Mouse (Mus musculus) lung, postnatal 25 days (tissue): ENCODE measurements at regions not wholly inside any gene's neighbourhood (a gene's known extent, or its start where the extent isn't known, plus 50 kb on each side); places are given as distances from the start of the nearest gene placed in this dataset.
A peak's percentile ranks its signal among the peaks of the same experiment; 100 is the strongest.

Source experiments
- DNase-seq: peaks from one replicate; pipeline ENCODE4 v3.0.0; 2022; ENCODE audit warnings: low spot score

DNA sequence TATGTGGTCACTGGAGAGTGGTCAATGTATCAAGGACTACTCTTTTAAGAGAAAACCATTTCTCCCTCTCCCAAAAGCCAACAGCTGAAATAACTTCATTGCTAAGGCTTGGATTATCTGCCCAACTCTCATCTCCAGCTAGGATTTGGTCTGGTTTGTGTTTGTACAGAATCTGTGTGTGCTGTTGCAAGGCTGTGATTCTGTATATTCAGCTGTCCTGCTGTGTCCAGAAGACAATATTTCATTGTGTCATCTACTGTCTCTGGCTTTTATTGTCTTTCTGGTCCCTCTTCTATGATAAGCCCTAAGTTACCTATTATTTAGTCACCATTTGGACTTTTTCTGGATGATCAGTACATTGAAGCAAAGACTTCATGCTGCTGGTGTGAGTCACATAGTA lies 110.9 kb downstream of the Cenpc1 start:
- DNase-seq = no peak

- peak; percentile 24 for DNase-seq
Observed at GRCm38 (mm10) chr5:85936667-85937314, 128.6 kb downstream of the Cenpc1 start.

GRCm38 (mm10) chr5:85918288-85918687 lies 147.1 kb downstream of the Cenpc1 start:
- no peak for DNase-seq

GRCm38 (mm10) chr5:85915000-85915399 lies 150.4 kb downstream of the Cenpc1 start:
- DNase-seq = no peak

DNA sequence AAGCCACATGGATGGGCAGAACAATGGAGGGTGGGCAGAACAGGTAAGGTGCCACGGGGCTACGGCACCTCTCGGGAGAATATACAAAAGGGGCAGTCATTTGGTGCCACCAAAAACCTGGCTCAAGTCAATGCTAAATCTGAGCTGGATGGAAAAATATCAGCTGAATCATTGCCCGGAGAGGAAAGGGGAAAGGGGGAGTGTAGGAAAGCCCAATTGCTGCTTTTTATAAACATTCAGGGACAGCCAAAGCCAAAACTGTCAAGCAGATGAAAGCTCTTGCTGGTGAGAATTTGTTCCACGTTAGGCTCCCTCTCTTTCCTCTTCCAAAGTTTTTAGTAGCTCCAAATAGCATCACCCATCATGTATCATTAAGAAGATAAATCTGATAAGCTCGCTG lies 168.9 kb downstream of the Cenpc1 start:
- DNase-seq = no peak

DNA sequence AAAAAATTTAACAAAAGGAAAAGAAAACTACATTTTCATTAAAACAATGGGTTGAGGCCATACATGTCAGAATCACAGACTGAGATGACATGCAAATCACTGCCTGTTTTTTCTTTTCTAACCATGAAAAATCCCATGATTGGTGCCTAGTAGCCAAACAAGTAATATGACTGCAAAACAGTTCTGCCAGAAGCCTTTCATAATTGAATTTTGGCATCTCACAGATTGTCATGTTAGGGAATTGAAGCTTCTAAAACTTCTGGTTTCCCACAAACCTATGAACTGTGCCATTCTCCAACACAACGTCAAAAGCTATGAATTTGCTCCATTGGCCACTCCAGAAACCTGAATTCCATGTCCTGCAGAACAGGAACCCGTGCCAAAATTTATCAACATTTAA lies 169.6 kb downstream of the Cenpc1 start:
- DNase-seq = no peak

- no peak for DNase-seq
Observed at GRCm38 (mm10) chr5:85870311-85870710, 195.1 kb downstream of the Cenpc1 start.

GRCm38 (mm10) chr5:85832556-85832955 lies 232.8 kb downstream of the Cenpc1 start:
- no peak for DNase-seq

- no peak for DNase-seq
Observed at GRCm38 (mm10) chr5:85795531-85796197, 269.7 kb downstream of the Cenpc1 start.

GRCm38 (mm10) chr5:85793148-85793547 lies 272.2 kb downstream of the Cenpc1 start:
- DNase-seq = no peak

DNA sequence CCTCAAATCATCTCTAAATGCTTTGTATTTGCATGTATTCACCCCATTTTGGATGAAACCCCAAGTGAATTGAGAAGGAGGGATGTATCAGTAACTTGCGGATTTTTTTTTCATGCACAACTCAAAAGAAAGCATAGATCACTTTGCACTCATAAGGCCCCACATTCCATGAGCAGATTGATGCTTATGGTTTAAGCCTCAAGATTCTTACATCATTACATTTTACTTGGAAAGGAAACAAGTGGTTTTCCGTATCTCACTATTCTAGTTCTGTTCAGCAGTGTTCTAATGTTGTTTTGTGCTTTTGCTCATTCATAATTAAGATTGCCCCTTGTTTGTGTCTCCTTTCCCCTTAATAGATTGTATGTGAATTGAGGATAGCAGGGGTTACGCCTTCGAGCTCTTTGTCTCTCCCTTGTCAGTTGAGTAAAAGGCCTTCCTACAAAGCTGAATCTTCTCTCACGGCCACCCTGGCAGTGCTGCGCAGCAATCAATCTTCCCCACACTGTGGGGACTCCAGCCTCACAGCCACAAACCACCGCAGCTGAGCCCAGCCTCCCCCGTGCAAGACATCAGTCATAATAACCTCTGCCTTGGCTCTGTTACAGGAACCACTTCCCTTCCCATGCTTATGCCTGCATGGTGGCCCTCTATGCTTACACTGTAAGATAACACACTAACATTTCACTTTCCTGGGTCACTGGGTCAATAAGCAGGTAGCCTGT lies 284.5 kb downstream of the Cenpc1 start:
- DNase-seq = no peak

DNA sequence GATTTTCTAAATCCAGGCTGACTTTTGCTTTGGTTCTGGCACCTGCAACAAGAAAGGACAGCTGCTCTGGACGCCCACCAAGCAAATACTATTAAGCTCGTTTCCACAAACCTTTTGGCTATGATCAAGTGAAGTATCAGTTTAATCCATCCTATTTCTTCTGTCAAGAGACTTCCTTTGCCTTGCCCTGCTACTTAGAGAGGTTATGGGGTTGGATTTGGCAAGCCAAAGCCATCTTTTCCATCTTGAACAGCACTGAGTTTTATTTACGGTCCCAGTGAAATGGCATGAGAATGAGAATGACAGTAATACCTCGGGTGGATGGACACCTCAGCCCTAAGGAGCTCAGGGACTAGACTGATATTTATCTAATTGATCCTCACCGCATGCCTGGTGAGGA lies 285.4 kb downstream of the Cenpc1 start:
- DNase-seq = no peak

DNA sequence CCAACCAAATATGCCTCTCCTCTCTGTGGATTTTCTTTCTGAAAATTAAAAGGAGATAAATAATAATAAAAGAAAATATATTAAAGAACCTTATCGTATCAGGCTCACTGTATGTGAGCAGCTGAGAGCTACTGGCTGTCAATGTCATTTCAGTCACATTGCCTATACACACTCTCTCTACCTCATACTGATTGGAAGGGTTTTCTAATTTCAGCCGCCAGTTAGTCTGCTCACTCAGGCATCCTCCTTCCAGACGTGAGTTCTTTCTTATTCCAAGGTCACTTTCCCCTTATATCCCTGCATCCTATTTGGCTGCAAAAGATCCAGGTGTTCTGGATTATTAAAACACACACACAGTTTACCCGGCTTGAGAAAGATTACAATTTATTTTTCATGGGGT lies 286.2 kb downstream of the Cenpc1 start:
- no peak for DNase-seq

DNA sequence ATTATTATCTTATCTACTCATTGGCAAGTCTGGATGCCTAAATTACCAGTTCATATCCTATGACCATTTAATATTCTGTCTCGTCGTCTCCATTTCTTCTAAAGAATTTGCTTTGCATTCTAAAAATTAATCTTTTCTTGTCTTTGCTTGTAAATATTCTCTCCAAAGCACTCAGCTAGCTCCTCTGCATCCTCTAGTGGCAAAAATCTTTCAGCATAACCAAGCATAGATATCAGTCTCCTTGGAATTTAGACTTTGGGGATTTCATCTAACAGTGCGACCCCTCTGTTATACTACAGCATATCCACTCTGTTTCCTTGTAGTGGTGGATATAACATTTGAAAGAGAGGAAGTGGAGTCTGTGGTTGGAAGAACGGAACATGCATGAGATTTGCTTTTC lies 292.7 kb downstream of the Cenpc1 start:
- no peak for DNase-seq

DNA sequence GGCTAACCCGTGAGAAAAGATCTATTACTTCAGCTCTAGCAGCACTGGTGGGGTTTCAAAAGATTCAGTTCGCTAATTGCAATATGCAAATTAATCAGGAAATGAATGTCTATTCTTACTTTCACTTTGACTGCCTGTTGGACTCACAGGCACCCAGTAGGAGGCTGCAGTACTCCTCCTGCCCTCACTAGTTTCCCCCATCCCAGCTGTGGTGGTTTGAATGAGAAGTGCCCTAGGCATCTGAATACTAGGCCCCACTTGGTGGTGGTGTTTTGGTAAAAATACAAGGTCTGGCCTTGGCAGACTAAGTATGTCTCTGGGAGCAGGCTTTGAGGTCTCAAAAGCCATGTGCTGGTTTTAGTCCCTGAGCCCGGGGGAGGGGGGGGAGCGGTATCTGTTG lies 293.3 kb downstream of the Cenpc1 start:
- DNase-seq = no peak

DNA sequence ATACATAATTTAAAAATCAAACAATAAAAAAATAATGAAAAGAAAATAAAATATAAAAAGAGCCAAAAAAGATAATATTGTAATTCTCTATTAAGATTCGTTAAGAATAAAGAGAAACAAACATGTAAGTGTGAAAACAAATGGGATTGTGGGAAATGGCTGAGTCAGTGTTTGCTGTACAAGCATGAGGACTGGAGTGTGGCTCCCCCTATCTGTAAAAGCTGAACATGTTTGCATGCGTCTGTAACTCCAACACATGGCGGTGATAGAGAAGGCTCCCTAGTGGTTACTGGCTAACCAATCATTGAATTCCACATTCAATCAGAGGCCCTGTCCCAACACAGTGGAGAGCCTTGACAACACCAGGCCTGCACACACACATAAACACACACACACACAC lies 298.2 kb downstream of the Cenpc1 start:
- DNase-seq = no peak

DNA sequence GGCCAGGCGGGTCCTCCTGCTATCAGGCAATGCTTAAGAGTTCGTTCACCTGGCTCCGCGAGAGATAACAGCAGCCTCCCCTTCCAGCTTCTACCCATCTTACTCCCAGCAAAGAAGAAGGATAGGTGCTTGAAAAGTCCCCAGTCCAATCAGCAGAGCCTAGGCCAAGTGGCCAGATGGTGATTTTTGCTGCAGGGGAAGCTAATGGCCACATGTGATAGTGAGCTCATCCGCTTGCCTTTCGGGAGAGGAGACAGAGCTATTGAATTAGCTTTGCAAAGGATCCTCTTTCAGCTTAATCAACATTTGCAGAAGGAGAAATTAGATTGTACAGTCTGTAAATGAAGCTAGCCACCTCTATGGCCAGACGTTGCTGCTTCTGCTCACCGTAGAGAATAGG lies 308.7 kb downstream of the Cenpc1 start:
- no peak for DNase-seq

DNA sequence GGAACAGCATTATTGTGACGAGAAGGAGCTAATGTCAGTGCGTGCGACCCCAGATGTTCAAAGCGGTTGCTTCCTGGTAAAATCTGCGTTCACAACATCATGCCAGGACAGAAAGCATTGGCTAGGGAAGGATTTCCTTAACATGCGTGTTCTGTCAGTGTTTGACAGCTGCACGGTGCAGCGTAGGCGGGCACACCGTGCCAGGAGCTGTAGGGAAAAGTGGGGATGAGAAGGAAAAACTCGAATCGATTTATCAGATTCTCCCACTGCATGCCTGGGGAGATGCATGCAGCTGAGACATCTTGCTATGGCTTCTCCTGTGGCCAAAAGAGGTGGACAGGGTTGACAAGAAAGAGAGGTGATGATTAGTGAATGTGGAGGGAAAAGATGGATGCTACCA lies 311.2 kb downstream of the Cenpc1 start:
- no peak for DNase-seq

- DNase-seq = no peak
Observed at GRCm38 (mm10) chr5:85753109-85753508, 312.3 kb downstream of the Cenpc1 start.

DNA sequence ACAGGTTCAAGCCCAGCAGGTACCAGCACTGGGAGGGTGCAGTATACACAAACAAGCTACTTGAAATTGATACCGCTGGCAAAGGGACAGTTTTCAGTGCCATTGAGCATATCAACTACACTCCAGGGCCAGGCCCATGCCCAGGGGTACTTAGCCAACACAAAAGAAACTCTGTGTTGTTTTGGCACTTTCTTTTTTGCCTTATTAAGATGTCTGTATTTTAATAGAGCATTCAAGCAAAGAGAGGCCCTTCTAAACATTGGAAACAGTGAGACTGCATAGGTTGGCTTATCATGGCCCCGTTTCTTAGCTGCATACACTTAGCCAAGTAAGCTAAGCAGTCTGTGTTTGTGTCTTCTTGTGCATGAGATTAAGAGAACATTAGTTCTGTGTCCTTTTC lies 313.7 kb downstream of the Cenpc1 start:
- DNase-seq = no peak

DNA sequence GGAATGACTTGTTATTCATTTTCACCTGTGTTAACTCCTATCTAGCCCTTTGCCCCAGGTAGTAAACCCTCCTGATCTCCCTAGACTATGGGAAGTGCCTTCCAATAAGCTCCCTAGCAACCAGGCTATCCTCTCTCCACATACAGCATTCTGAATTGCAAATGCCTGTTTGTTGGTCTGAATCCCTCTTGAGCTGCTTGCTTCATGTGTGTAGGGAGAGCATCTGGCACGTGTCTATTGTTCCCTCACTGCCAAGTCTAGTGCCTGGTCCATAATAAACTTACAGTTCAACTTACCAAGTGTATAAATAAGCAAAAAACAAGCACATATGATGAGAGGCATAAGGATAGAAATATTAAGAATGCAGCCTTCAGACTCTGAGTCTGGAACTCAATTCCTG lies 314.5 kb downstream of the Cenpc1 start:
- DNase-seq = no peak

GRCm38 (mm10) chr5:85729613-85730012 lies 335.8 kb downstream of the Cenpc1 start:
- DNase-seq = no peak

DNA sequence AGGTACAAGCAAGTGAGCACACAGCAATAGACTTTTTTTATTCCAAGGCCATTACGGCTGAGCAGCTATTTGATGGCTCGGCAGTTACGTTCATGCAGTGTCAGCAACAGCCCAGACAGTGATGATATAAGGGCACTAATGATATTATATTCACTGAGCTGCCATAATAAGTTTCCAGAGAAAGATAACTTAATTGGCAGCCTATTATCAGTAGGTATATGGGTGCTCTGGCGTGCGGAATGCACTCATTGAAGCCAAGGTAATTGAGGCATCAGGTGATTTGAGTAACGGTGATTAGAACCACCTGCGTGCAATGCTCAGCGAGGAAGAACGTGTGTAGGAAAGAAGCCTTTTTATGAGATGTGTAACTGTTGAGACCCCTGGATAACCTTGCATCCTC lies 358.0 kb downstream of the Cenpc1 start:
- DNase-seq = no peak
